Mouse (Mus musculus) cortical plate, adult 2 months (tissue): ENCODE measurements around the gene Fam178b. TPM values are rescaled to one million over a fixed set of nuclear protein-coding genes. Genes with fewer than 3 reads are reported as not detected.

Source experiments
- H3K27ac ChIP-seq: fragments of 200-500 bp; 2 replicates; pipeline ENCODE4 v1.5.1; 2012; ENCODE audit warnings: low read length, control low read depth, inconsistent platforms; ENCODE audit not compliant: insufficient read depth
- H3K4me1 ChIP-seq: fragments of 200-500 bp; 2 replicates; pipeline ENCODE4 v1.6.1; 2011; ENCODE audit warnings: low read length; ENCODE audit not compliant: control insufficient read depth, insufficient read depth
- H3K4me3 ChIP-seq: fragments of 200-500 bp; 2 replicates; pipeline ENCODE4 v1.5.1; 2011; ENCODE audit warnings: mild to moderate bottlenecking, low read length, control low read depth; ENCODE audit not compliant: insufficient read depth
- CTCF ChIP-seq: fragments of 200-500 bp; IDR thresholded peaks from 2 replicates; pipeline ENCODE4 v1.5.1; 2011; ENCODE audit warnings: mild to moderate bottlenecking, control low read depth, low read length; ENCODE audit not compliant: insufficient read depth; ENCODE audit errors: extremely low read depth
- POLR2A ChIP-seq: fragments of 200-500 bp; IDR thresholded peaks from 2 replicates; pipeline ENCODE4 v1.6.1; 2011; ENCODE audit warnings: mild to moderate bottlenecking, low read length, control low read depth; ENCODE audit not compliant: insufficient read depth; ENCODE audit errors: extremely low read depth
- polyA plus RNA-seq: library from polyadenylated mRNA; depleted of rRNA; stranded (reverse); fragments of >200 nt; gene quantifications from 2 replicates; pipeline ENCODE4 v1.2.3, GENCODE M21; 2012

The Fam178b gene
- polyA plus RNA-seq, 1 experiment = 1.3 TPM

DNA sequence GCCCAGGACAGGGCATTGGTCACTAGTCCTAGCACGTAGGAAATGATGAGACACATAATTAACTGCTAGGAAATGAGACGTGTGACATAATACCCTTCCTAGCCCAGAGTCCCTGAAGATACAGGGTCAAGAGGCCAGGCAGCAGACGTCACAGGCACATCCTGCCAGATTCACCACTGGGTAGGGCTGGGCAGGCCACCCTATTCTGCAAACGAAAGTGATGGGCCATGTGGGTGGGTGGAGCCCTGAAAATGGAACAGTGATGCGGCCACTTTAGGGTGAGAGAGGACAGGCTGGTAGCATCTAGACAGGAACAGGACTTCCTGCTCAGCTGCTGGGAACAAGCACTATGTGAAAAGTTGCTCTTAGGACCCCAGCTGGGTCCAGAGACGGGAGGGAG, 111.4 kb downstream of the Fam178b start:
- H3K4me1 ChIP-seq = peaks cover 3% of the 10 kb centered on the region; the same call in 1 of the 2 replicates
- no peak overlapping the region for H3K27ac ChIP-seq
- TF ChIP-seq CTCF = no peak
- TF ChIP-seq POLR2A = no peak
- H3K4me3 ChIP-seq = no peak overlapping the region

DNA sequence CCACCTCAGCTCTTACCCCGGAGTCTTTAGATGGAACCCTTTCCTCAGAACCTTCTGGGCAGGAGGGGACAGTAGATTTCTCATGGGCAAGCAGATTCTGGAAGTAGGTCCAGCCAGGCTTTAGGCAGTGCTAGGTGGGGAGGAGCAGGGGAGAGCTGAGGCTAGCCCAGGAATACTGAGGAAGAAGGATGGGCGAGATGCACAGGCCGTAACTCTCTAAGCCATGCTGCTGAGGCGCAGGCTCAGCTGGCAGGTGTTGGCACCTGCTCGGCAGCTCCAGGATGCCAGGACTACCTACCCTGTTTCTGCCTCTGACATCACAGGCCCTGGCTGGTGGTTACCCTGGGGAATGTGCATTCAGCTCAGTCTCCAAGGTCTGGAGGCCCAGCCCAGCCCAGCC, 112.7 kb downstream of the Fam178b start:
- no peak overlapping the region for H3K27ac ChIP-seq
- peaks cover 3% of the 10 kb centered on the region; the same call in 1 of the 2 replicates for H3K4me1 ChIP-seq
- no peak overlapping the region for H3K4me3 ChIP-seq
- no peak for TF ChIP-seq POLR2A
- no peak for TF ChIP-seq CTCF

DNA sequence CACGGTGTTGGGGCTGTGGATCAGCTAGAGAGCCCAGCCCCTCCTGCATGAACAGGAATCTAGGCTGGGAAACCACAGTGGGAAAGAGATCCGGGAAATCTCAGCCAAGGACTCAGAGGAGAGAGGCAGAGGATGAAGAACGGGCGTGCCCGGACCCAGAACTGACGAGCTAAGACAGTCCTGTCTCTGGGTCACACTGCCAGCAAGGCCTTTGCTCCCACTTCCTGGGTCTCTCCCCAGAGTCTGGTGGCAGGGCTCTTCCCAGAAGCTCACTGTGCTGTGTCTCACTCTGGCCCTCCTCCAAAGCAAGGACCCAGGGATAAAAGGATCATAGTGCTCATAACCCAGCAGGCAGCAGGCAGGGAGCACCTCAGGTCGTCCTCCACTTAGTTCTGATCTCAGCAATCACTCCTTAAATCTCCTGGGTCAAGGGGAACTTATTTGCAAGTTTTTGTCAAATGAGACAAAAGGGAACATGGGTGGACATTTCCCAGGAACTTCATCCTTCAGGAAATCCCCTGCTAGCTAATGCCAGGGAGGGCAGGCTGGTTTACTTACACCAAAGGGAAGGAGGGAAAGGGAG, 113.2 kb downstream of the Fam178b start:
- peaks cover 3% of the 10 kb centered on the region; the same call in 1 of the 2 replicates for H3K4me1 ChIP-seq
- TF ChIP-seq CTCF (no peak), POLR2A (no peak)
- no peak overlapping the region for H3K27ac ChIP-seq
- H3K4me3 ChIP-seq = no peak overlapping the region

DNA sequence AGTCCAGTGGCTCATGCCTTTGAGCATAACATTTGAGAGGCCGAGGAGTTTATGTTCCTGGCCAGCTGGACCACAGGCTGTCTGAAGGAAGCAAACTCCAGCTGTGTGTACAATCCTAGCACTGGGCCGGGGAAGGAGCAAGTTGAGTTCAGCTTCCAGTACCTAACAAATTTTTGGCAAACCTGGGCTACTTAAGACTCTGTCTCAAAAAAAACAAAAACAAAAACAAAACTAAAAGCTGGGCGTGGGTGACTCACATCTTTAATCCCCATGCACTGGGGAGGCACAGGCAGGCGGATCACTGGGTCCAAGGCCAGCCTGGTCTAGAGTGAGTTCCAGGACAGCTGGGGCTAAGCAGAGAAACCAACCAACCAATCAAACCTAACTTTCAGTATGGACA, 114.2 kb downstream of the Fam178b start:
- Histone ChIP-seq H3K4me3 (no peak overlapping the region), H3K4me1 (peaks cover 3% of the 10 kb centered on the region; the same call in 1 of the 2 replicates), H3K27ac (no peak overlapping the region)
- TF ChIP-seq CTCF = no peak
- TF ChIP-seq POLR2A = no peak

DNA sequence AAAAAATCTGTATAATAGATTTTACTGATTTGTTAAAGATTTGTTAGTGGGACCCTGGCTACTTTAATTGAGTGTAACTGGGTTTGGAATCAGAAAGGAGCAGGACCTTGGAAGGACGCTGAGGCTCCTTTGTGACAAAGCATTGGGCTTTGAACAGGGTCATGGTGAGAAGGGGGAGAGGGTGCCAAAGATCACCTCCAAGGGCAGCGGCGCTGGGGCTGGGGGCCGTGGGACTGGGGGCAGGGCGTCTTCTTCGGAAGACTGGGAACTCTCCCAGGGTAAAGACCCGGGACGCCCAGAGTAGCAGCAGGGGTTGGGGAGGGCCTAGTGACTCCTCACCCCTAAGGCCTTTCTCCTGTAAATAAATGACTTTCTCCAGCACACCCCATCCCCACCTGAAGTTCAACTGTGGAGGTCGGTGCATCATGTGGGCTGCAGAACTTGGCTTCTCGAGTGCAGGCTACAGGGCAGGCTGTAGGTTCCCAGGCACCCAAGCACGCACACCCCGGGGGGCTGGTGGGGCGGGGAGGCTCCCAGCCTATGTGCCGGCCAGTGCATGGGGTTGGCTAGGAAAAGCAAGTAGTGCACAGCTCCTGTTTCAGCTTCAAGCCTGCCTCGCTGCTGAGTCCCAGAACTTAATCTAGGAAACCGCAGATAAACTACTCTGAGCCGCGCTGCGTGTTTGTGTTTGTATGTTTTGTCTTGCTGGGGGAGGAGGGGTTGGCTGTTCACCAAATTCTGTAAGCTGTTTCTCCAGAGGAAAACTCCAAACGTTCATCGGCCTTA, 115.0 kb downstream of the Fam178b start:
- no peak overlapping the region for H3K27ac ChIP-seq
- TF ChIP-seq CTCF = no peak
- no peak for TF ChIP-seq POLR2A
- H3K4me1 ChIP-seq = peaks cover 3% of the 10 kb centered on the region; the same call in 1 of the 2 replicates
- H3K4me3 ChIP-seq = no peak overlapping the region

GRCm38 (mm10) chr1:36566425-36566824, 116.6 kb downstream of the Fam178b start:
- no peak overlapping the region for H3K27ac ChIP-seq
- peaks cover 3% of the 10 kb centered on the region; the same call in 1 of the 2 replicates for H3K4me1 ChIP-seq
- TF ChIP-seq POLR2A (no peak), CTCF (no peak)
- H3K4me3 ChIP-seq = no peak overlapping the region

DNA sequence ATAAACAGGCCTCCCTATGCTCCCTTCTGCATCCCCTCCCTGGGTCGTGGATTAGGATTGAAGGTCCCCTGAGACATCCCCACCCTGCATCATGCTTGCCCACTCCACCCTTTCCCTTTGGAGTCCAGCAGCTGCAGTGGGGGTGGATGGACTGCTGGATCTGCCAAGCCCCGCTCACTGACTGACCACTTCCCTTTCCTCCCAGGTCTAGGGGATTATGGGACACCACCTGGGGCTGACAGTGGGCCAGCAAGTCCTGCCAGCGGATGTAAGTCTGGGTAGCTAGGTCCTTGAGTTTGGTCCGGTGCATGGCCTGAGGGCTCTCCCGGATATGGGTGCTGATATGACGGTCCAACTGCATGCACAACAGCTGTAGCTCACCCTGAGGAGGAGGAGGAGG, 118.9 kb downstream of the Fam178b start:
- H3K27ac ChIP-seq = no peak overlapping the region
- no peak overlapping the region for H3K4me3 ChIP-seq
- TF ChIP-seq POLR2A (no peak), CTCF (no peak)

DNA sequence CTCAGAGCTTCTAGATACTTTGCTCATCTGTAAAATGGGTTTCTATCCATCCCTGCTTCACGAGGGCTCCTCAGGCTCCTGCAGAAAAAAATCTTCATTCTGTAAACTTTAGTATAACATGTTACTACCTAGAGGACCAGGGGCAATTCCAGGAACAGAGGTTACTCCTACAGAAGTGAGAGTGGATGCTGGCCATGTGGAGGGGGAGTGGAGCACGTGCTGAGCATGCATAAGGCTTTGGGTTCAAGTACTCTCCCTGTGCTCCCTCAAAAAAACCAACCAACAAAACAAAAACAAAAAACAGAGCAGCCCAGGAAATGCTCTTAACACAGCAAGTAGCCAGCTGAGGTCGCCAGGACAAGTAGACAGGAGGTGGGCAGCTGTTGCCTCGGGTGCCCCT, 119.4 kb downstream of the Fam178b start:
- Histone ChIP-seq H3K4me1 (peaks cover 3% of the 10 kb centered on the region; the same call in 1 of the 2 replicates), H3K27ac (no peak overlapping the region), H3K4me3 (no peak overlapping the region)
- TF ChIP-seq CTCF (no peak), POLR2A (no peak)

More for the DNA sequence above, 118.9 kb downstream of the Fam178b start:
- peaks cover 3% of the 10 kb centered on the region; the same call in 1 of the 2 replicates for H3K4me1 ChIP-seq

DNA sequence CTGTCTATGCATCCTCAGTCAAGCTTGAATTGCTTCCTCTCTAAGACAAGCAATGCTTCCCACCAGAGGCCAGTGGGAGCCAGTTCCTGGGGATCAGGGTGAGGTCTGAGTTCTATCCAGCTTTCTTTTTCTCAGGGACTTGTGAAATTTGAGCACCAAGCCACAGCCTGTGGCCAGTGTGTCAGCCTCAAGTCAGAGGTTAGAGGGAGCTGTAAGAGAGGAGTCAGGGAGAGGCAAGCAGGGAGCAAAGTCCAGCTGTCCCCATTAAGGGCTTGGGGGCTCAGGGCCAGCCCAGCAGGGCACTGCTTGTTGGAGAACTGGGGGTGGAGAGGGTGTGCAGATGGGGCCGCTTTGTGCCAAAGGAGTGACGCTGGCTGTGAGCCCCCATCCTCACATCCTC, 119.8 kb downstream of the Fam178b start:
- Histone ChIP-seq H3K27ac (no peak overlapping the region), H3K4me1 (peaks cover 3% of the 10 kb centered on the region; the same call in 1 of the 2 replicates), H3K4me3 (no peak overlapping the region)
- TF ChIP-seq CTCF (no peak), POLR2A (no peak)

GRCm38 (mm10) chr1:36562388-36562787, 120.6 kb downstream of the Fam178b start:
- TF ChIP-seq POLR2A = no peak
- TF ChIP-seq CTCF = no peak
- Histone ChIP-seq H3K27ac (no peak overlapping the region), H3K4me3 (no peak overlapping the region), H3K4me1 (peaks cover 3% of the 10 kb centered on the region; the same call in 1 of the 2 replicates)
